Mouse (Mus musculus) retina, postnatal 1 day (tissue): ENCODE results near the gene Obp2a.
"Not testable (repeated sequence)": the region's sequence is repeated elsewhere in the genome, so short reads cannot be mapped to it uniquely, and the experiment has no call there.

Experiments used
- DNase-seq: peaks from one replicate; pipeline ENCODE4 v3.0.0-alpha.2; 2012

The Obp2a gene

GRCm38 (mm10) chr2:25699743-25700142, at the start of gene Obp2a:
Obp2a (plus strand) TSS chr2:25700043.
- not testable (repeated sequence) for DNase-seq

- no peak for DNase-seq
These were observed 46.9 kb upstream of the Obp2a start, which contains the start of gene Lcn8 for GRCm38 (mm10) chr2:25652902-25653301. Lcn8 (plus strand) TSS chr2:25653120.

DNA sequence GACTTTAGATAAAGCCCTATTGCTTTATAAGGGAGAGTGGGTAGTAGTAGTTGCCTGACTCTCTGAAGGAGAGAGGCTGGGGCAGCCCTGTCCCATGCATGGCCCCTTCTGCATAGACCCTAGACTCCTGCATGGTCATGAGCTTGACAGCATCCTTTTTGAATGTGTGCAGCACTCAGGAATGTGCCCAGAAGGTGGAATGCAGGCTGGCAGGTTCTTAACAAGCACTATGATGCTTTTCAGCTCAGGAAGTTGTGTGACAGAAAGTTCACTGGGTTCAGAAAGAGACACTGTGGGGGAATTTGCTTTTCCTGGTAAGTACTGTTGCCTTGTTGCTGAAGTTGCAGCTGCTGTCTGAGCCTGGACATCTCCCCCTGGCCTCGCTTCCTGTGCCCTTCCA, 45.3 kb upstream of the Obp2a start:
- no peak for DNase-seq

- no peak for DNase-seq
These were observed 43.2 kb upstream of the Obp2a start for GRCm38 (mm10) chr2:25656691-25657090.

DNA sequence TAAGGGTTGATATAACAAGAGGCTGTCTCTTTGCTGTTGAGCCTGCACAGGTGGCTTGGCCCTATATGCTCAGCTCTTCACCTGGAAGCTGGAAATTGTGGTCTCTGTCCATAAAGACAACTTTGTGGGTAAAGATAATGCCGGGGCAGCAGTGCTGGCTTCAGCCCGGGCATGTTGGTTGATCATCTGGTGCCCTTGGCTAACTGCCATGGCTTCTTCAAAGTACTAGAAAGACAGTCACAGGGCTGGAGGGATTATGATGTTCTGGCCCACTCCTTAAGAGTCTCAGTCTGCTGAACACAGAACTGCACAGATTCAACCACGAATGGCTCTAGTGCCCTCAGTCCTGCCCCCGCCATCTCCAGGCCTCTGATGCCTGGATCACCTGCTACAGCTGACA, 42.6 kb upstream of the Obp2a start:
- no peak for DNase-seq

GRCm38 (mm10) chr2:25657652-25658051, 42.2 kb upstream of the Obp2a start, which contains the start of gene Lcn5:
Lcn5 (plus strand) TSS chr2:25657952.
- DNase-seq: no peak

DNA sequence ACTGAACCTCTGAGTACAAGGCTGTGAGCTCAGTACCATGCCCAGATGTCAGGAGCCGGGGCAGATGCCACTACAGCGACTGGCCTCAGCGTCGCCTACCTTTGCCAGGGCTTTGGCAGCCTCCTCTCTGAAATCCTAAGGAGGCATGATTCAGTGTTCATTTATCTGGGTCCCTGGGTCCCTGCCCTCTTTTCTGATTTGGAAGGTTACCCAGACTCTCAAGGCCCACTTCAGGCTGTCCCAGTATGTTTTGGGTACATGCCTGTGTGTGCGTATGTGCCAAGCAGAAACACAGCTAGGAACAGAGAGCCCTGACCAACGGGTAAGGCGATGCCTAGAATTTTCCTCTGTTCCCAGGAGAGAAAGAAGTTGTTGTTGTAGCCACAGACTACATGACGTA, 39.6 kb upstream of the Obp2a start:
- DNase-seq: no peak

- peak; percentile 9 for DNase-seq
These were observed 38.4 kb upstream of the Obp2a start for GRCm38 (mm10) chr2:25661245-25661970.

GRCm38 (mm10) chr2:25663511-25663910, 36.3 kb upstream of the Obp2a start:
- peak; percentile 41 for DNase-seq

GRCm38 (mm10) chr2:25664125-25664524, 35.7 kb upstream of the Obp2a start:
- DNase-seq: no peak

GRCm38 (mm10) chr2:25666516-25666915, 33.3 kb upstream of the Obp2a start:
- DNase-seq: no peak

- no peak for DNase-seq
These were observed 23.4 kb upstream of the Obp2a start, which contains the start of gene Lcn6 for GRCm38 (mm10) chr2:25676486-25676885. Lcn6 (plus strand) TSS chr2:25676786.

- no peak for DNase-seq
These were observed 20.3 kb upstream of the Obp2a start for GRCm38 (mm10) chr2:25679559-25679958.

GRCm38 (mm10) chr2:25682426-25682825, 17.4 kb upstream of the Obp2a start, which contains the start of gene Lcn10:
Lcn10 (plus strand) TSS chr2:25682726.
- no peak for DNase-seq

DNA sequence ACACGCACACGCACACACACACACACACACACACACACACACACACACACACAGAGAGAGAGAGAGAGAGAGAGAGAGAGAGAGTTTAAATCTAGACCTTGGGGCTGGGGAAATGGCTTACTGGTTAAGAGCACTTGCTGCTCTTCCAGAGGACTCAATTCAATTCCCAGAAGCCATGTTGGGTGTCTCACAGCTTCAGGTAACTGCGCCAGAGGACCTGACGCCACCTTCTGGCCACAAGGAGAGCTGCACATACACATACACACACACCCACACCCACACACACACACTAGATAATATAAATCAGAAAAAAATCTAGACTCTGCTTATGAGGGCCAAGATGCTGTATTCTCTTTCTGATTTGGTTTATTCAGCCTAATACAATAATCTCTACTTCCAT, 12.9 kb upstream of the Obp2a start:
- no peak for DNase-seq

GRCm38 (mm10) chr2:25694605-25695004, 5.2 kb upstream of the Obp2a start:
- peak; percentile 83 for DNase-seq

DNA sequence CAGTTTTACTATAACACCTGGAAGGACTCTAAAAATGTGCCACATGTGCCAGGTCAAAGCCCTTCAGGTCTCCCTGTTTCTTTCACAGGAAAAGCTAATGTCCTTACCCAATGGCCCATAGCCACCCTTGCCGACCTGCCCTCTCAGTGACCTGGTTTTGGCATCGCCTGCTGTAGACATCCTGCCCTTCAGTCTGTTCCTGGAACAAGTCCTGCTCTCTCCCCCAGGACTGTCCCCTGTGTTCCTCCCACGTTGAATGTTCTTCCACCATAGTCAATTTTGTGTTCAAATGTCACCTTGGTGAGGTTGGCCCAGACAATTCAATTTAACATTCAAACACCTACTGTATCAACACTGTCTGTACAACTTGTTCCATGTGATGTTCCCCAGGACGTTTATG, 2.9 kb upstream of the Obp2a start:
- no peak for DNase-seq

- no peak for DNase-seq
These were observed 1.1 kb upstream of the Obp2a start for GRCm38 (mm10) chr2:25698696-25699095.

DNA sequence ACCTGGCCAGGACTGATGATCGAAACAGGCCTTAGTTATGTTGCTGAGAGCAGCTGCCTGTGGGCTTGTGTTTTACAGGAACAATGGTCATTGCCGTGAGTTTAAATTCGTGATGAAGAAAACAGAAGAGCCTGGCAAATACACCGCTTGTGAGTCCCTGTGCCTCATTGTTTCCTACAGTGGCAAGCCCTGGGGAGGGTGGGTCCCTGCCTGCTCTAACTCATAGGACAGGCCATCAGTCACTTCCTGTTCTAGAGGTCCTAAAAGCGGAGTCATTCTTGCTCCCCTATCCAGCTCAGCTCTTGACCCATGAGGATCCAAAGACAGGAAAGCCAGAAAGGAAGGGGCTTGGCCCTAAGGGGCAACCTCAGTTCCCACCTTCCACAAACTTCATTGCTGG, 1.2 kb downstream of the Obp2a start:
- DNase-seq: no peak

DNA sequence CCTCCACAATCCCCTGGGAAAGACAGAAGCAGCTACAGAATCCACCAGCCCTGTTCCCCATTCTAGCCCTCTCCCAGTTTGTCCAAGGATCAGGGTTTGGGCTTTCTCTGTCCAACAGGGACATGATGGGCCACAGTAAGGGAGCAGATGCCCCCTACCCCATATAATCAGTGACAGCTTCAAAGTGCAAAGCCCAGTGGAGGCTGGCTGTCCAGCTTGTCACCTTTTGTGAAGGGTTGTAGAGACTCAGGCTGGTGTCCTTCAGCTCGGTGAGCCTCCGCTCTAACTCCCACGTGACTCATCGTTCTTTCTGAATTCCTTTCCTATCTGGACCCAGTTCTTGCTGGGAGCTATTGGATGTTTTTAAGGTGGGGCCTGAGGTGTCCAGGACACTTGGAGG, 3.9 kb downstream of the Obp2a start:
- DNase-seq: no peak

DNA sequence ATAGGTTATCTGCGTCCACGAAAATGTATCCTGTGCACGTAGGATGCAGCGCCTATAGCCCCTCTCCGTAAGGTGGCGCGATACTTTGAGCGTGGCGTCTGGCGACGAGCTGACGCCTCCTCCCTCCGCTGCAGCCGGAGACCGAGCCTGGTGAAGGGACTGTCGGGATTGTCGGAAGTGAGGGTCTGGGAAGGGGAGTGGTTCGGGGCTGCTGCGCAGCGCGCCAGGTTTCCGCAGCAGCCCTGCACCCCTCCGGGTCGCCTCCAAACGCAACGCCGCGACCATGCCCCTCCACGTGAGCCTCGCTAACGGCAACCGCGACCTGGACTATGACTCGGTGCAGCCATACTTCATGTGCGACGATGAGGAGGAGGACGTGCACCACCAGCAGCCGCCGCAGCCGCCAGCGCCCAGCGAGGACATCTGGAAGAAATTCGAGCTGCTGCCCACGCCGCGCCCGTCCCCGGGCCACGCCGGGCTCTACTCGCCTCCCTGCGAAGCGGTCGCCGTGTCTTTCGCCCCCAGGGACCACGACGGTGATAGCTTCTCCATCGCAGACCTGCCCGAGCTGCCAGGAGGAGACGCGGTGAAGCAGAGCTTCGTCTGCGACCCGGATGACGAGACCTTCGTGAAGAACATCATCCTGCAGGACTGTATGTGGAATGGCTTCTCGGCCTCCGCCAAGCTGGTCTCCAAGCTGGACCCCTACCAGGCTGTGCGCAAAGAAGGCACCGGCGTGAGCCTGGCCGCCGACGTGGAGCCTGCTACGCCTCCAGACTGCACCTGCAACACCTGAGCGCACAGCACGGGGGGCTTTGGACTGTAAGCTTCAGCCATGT, 7.0 kb downstream of the Obp2a start, which contains the start of gene Bmyc:
Gene Bmyc, plus strand, starts transcription at position 97 of the 839 bp plus-strand sequence.
- DNase-seq: peak; percentile 93

- DNase-seq: peak; percentile 52
These were observed 8.3 kb downstream of the Obp2a start for GRCm38 (mm10) chr2:25708121-25708520.

GRCm38 (mm10) chr2:25709056-25709455, 9.2 kb downstream of the Obp2a start:
- DNase-seq: not testable (repeated sequence)

GRCm38 (mm10) chr2:25709791-25710190, 9.9 kb downstream of the Obp2a start:
- not testable (repeated sequence) for DNase-seq
